Mouse (Mus musculus) liver, embryonic 16.5 days (tissue): ENCODE results near the gene Hist1h4n. TPM values are rescaled to one million over a fixed set of nuclear protein-coding genes. Genes with fewer than 3 reads are reported as not detected.
A peak's percentile ranks its signal among the peaks of the same experiment; 100 is the strongest.
"Not testable (repeated sequence)": the region's sequence is repeated elsewhere in the genome, so short reads cannot be mapped to it uniquely, and the experiment has no call there.

Experiments used
- ATAC-seq: fragments of 200-750 bp; cut with Nextera tagmentation; 2 replicates; pipeline ENCODE4 v1.8.0; 2017; ENCODE audit warnings: low read depth, mild to moderate bottlenecking, moderate number of reproducible peaks, moderate library complexity
- H3K27ac ChIP-seq: fragments of 300-500 bp; sonication (generic); 2 replicates; pipeline ENCODE4 v1.5.1; 2014; ENCODE audit warnings: mild to moderate bottlenecking, low read length
- H3K27me3 ChIP-seq: fragments of 300-500 bp; sonication (generic); 2 replicates; pipeline ENCODE4 v1.6.1; 2014; ENCODE audit warnings: low read depth, low read length, mixed read lengths; ENCODE audit not compliant: control insufficient read depth, insufficient read depth
- H3K36me3 ChIP-seq: fragments of 300-500 bp; sonication (generic); 2 replicates; pipeline ENCODE4 v1.6.1; 2014; ENCODE audit warnings: mild to moderate bottlenecking; ENCODE audit not compliant: control insufficient read depth, insufficient read depth
- H3K4me1 ChIP-seq: fragments of 300-500 bp; sonication (generic); 2 replicates; pipeline ENCODE4 v1.6.1; 2014; ENCODE audit warnings: low read depth, low read length, mixed read lengths; ENCODE audit not compliant: control insufficient read depth
- H3K4me2 ChIP-seq: fragments of 300-500 bp; sonication (generic); 2 replicates; pipeline ENCODE4 v1.6.1; 2014; ENCODE audit warnings: low read depth, low read length, mixed read lengths
- H3K4me3 ChIP-seq: fragments of 300-500 bp; sonication (generic); 2 replicates; pipeline ENCODE4 v1.5.1; 2014; ENCODE audit warnings: low read depth, mild to moderate bottlenecking, low read length
- H3K9ac ChIP-seq: fragments of 300-500 bp; sonication (generic); 2 replicates; pipeline ENCODE4 v1.6.1; 2014; ENCODE audit warnings: low read depth, low read length
- H3K9me3 ChIP-seq: fragments of 300-500 bp; sonication (generic); replicated peaks from 2 replicates; pipeline ENCODE4 v1.6.1; 2016; ENCODE audit warnings: low read length; ENCODE audit not compliant: control insufficient read depth
- WGBS: fragments of 180-500 bp; shearing (Covaris S2); extraction: QIAGEN DNeasy Blood & Tissue Kit; methylation state at CpG from one replicate; pipeline ENCODE4 v1.1.7; 2014; ENCODE audit not compliant: insufficient replicate concordance; 5-methylcytosine and 5-hydroxymethylcytosine counted together
- polyA plus RNA-seq: library from polyadenylated mRNA; unstranded; fragments of >200 nt; fragmentation: Nextera tagmentation; extraction: Ambion mirVana; gene quantifications from 2 replicates; pipeline ENCODE4 v1.2.1, GENCODE M21; 2015

Gene Hist1h4n
- polyA plus RNA-seq, 1 experiment from 2014 or later: 25.5 TPM

GRCm38 (mm10) chr13:21847883-21848282, 15.9 kb upstream of the Hist1h4n start:
- H3K9ac ChIP-seq: no peak overlapping the region
- H3K27me3 ChIP-seq: no peaks in the 10 kb centered on the region
- no peak overlapping the region for H3K4me3 ChIP-seq
- no peaks in the 10 kb centered on the region for H3K36me3 ChIP-seq
- H3K4me1 ChIP-seq: no peaks in the 10 kb centered on the region
- H3K4me2 ChIP-seq: no peak overlapping the region
- no peaks in the 10 kb centered on the region for H3K9me3 ChIP-seq
- no peak for ATAC-seq
- WGBS: 28% methylated on average over 8 of the region's 8 CpGs
- H3K27ac ChIP-seq: no peak overlapping the region

- ATAC-seq: peak; percentile 64
- H3K9me3 ChIP-seq, H3K4me2 ChIP-seq, H3K4me3 ChIP-seq, H3K4me1 ChIP-seq, H3K27ac ChIP-seq, H3K36me3 ChIP-seq, H3K9ac ChIP-seq, H3K27me3 ChIP-seq: not testable (repeated sequence)
Measured at GRCm38 (mm10) chr13:21846356-21846755, 14.4 kb upstream of the Hist1h4n start.

GRCm38 (mm10) chr13:21840508-21840907, 8.5 kb upstream of the Hist1h4n start:
- peak; percentile 54; the same call in 1 of the 2 replicates for ATAC-seq
- not testable (repeated sequence) for H3K36me3 ChIP-seq, H3K9ac ChIP-seq, H3K4me2 ChIP-seq, H3K9me3 ChIP-seq, H3K4me1 ChIP-seq, H3K27me3 ChIP-seq, H3K27ac ChIP-seq, H3K4me3 ChIP-seq
- WGBS: no CpG with 5 or more reads among the region's 4 CpGs

- H3K9ac ChIP-seq, H3K27ac ChIP-seq, H3K4me3 ChIP-seq, H3K9me3 ChIP-seq, H3K4me2 ChIP-seq, H3K4me1 ChIP-seq, H3K27me3 ChIP-seq, H3K36me3 ChIP-seq: not testable (repeated sequence)
- WGBS: no CpG with 5 or more reads among the region's 24 CpGs
- ATAC-seq: peak; percentile 83
Measured at GRCm38 (mm10) chr13:21833461-21833860, 1.5 kb upstream of the Hist1h4n start, which contains the start of the genes Hist1h2ap and Hist1h2br. TSS of gene Hist1h2ap (minus strand) at chr13:21833507. TSS of gene Hist1h2br (plus strand) at chr13:21833743.

GRCm38 (mm10) chr13:21830344-21830743, 1.7 kb downstream of the Hist1h4n start:
- 77% methylated on average over 10 of the region's 10 CpGs for WGBS
- peak overlapping the region; percentile 48 for H3K9ac ChIP-seq

GRCm38 (mm10) chr13:21828511-21828910, 3.5 kb downstream of the Hist1h4n start:
- no peak overlapping the region for H3K9ac ChIP-seq
- H3K4me2 ChIP-seq: no peak overlapping the region
- no peaks in the 10 kb centered on the region for H3K9me3 ChIP-seq
- H3K4me3 ChIP-seq: no peak overlapping the region
- no peak overlapping the region for H3K27ac ChIP-seq
- no peaks in the 10 kb centered on the region for H3K36me3 ChIP-seq
- no peak for ATAC-seq
- H3K4me1 ChIP-seq: no peaks in the 10 kb centered on the region; the same call in 1 of the 2 replicates
- H3K27me3 ChIP-seq: no peaks in the 10 kb centered on the region
- WGBS: 82% methylated on average over 3 of the region's 3 CpGs

More at GRCm38 (mm10) chr13:21830344-21830743, 1.7 kb downstream of the Hist1h4n start:
- Histone ChIP-seq H3K4me2 (peak overlapping the region; percentile 50), H3K9me3 (no peaks in the 10 kb centered on the region), H3K4me1 (no peaks in the 10 kb centered on the region; the same call in 1 of the 2 replicates), H3K27me3 (no peaks in the 10 kb centered on the region), H3K27ac (peak overlapping the region; percentile 78), H3K36me3 (no peaks in the 10 kb centered on the region), H3K4me3 (peak overlapping the region; percentile 11)
- ATAC-seq: no peak

- H3K9me3 ChIP-seq, H3K4me1 ChIP-seq, H3K4me3 ChIP-seq, H3K27me3 ChIP-seq, H3K4me2 ChIP-seq, H3K36me3 ChIP-seq, H3K27ac ChIP-seq, H3K9ac ChIP-seq: not testable (repeated sequence)
- WGBS: 66% methylated on average over 7 of the region's 16 CpGs
- ATAC-seq: peak; percentile 32; the same call in 1 of the 2 replicates
Measured at GRCm38 (mm10) chr13:21820082-21820890, 11.7 kb downstream of the Hist1h4n start.

- H3K27ac ChIP-seq: peak overlapping the region; percentile 75
- under 1% methylated on average over 14 of the region's 14 CpGs for WGBS
Measured at GRCm38 (mm10) chr13:21812092-21812491, 19.9 kb downstream of the Hist1h4n start.

GRCm38 (mm10) chr13:21811539-21811938, 20.5 kb downstream of the Hist1h4n start, which contains the start of gene Hist1h4m:
TSS of gene Hist1h4m (plus strand) at chr13:21811746.
- WGBS: no CpG with 5 or more reads among the region's 24 CpGs

More at GRCm38 (mm10) chr13:21812092-21812491, 19.9 kb downstream of the Hist1h4n start:
- H3K4me2 ChIP-seq: peak overlapping the region; percentile 42; the same call in 1 of the 2 replicates
- not testable (repeated sequence) for H3K9ac ChIP-seq, H3K36me3 ChIP-seq, H3K27me3 ChIP-seq, H3K4me1 ChIP-seq, H3K9me3 ChIP-seq
- ATAC-seq: peak; percentile 49
- H3K4me3 ChIP-seq: peak overlapping the region; percentile 29; the same call in 1 of the 2 replicates

More at GRCm38 (mm10) chr13:21811539-21811938, 20.5 kb downstream of the Hist1h4n start, which contains the start of gene Hist1h4m:
- Histone ChIP-seq H3K4me3 (peak within 1 kb of the TSS; percentile 29; the same call in 1 of the 2 replicates), H3K27ac (peak within 1 kb of the TSS; percentile 75), H3K4me2 (peak within 1 kb of the TSS; percentile 42; the same call in 1 of the 2 replicates)
- not testable (repeated sequence) for H3K27me3 ChIP-seq, H3K9ac ChIP-seq, H3K4me1 ChIP-seq, H3K36me3 ChIP-seq, H3K9me3 ChIP-seq
- ATAC-seq: peak; percentile 37
